ENCODE assay signal across 8 mouse cellular contexts in the genomic region with DNA sequence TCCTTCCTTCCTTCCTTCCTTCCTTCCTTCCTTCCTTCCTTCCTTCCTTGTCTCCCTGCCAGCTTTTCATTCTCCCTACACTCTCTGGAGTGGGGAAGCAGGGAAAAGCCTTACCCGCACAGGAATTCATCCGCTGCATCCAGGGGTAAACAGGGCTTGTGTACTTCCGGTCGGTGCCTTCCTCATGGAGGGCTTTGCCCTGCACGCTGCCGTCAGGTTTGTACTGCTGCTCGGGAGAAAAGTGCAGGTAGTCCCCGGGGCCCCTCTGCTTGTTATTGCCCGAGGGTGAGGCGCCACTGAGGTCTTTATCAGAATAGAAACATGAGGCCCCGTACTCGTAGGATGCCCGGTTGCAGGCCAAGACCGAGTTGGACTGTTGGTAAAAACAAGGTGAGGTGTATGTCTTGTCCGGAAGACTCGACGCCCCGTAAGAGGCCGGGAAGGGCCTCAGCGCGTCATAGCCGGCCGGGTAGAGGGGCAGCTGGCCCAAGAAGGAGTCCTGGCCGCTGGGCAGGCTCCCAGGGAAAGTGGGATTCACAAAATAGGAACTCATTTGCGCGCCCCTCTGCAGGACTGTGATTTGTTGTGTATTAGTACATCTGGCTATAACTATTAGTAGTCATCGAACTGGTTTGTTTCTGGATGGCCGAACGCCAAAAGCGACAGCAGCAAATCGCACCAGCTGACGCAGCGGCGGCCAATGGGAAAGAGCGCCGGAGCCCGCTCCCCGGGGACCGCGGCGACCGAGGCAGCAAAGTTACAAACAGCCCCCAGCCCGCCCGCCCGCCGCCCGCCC. TPM values are rescaled to one million over a fixed set of nuclear protein-coding genes. Genes with fewer than 3 reads are reported as not detected.
DNase-seq lines count a peak whose midpoint lies in the region; TF ChIP-seq lines count a peak whose summit lies in the region.

A gene (minus strand): TSS at position 651 of the 796 bp plus-strand sequence.

- TF ChIP-seq POLR2A in small intestine, adult 2 months (IDR thresholded peaks at IDR 0.05; ENCODE audit: low read depth, low read length), result no peak

- peaks cover 82% of the 10 kb centered on the region for H3K27me3 ChIP-seq in small intestine, adult 2 months (ENCODE audit: control insufficient read depth, insufficient read depth, low read length)

- TF ChIP-seq CTCF in small intestine, adult 2 months (IDR thresholded peaks at IDR 0.05; ENCODE audit: extremely low read depth, insufficient read length, insufficient replicate concordance, low read depth, low read length), result no peak

- peaks cover 6% of the 10 kb centered on the region for H3K4me1 ChIP-seq in small intestine, adult 2 months (ENCODE audit: control insufficient read depth, insufficient read depth, insufficient read length, low read length)

- 9% methylated on average over 47 of the region's 47 CpGs for WGBS in small intestine, adult 2 months

- intact Hi-C loops in gastrocnemius, postnatal 14 days (cut with DNase I; ENCODE audit: low total_unique reads), result no loop called here
- intact Hi-C loops in left cerebral cortex, postnatal 14 days (cut with DNase I), result no loop called here

- no peaks in the 10 kb centered on the region for H3K36me3 ChIP-seq in small intestine, adult 2 months (ENCODE audit: control insufficient read depth, insufficient read depth, low read length)

- peak within 1 kb of the TSS; percentile 46 for H3K4me3 ChIP-seq in small intestine, adult 2 months (ENCODE audit: low read depth, low read length)

- H3K27ac ChIP-seq in small intestine, adult 2 months (ENCODE audit: insufficient read depth, low read depth, low read length), result peak within 1 kb of the TSS; percentile 21; the same call in 1 of the 2 replicates

- peak; percentile 21 for DNase-seq in ovary, postnatal 10 days (ENCODE audit: low spot score)
- no peak for DNase-seq in ovary, adult 18-20 months (ENCODE audit: low spot score)
- peak; percentile 63 for DNase-seq in gastrocnemius, postnatal 14 days
- peak; percentile 89 for DNase-seq in kidney, postnatal 10 days
- DNase-seq in cerebellum, adult 11 months, result no peak
- DNase-seq in left cerebral cortex, postnatal 14 days (ENCODE audit: low spot score in 2 of 2), result no peak
- no peak for DNase-seq in cerebellum, postnatal 36 days

RNA-seq across cellular contexts. Expression of the gene that starts here (rescaled TPM):
- 1 to 10 TPM in 1 of 2 experiments, under 1 TPM in 1; 0.74 to 1.3 TPM for total RNA-seq in gastrocnemius, postnatal 14 days (2021)
- 0.15 and 0.52 TPM in 2 replicates for polyA plus RNA-seq in small intestine, adult 2 months (2012; rRNA removed)
- total RNA-seq in left cerebral cortex, postnatal 14 days (2021), result not detected

Comparison
In these comparisons a context has a peak if more than half of its experiments do, and no peak if none do; other contexts are left out.
1. DNase-seq: peak in ovary, postnatal 10 days (single experiment), gastrocnemius, postnatal 14 days (single experiment) and kidney, postnatal 10 days (single experiment); none in ovary, adult 18-20 months (single experiment), cerebellum, adult 11 months (single experiment), left cerebral cortex, postnatal 14 days (0 of 2) and cerebellum, postnatal 36 days (0 of 2).